Mouse (Mus musculus) frontal cortex, adult 2 months (tissue): ENCODE data around the gene Slc13a3. TPM values are rescaled to one million over a fixed set of nuclear protein-coding genes. Genes with fewer than 3 reads are reported as not detected.

Experiments used
- DNase-seq, 2 experiments: peaks; one replicate each; pipeline ENCODE4 v3.0.0; 2022; ENCODE audit warnings: low spot score in 1 of 2; ENCODE audit errors: extremely low spot score in 1 of 2
- polyA plus RNA-seq: library from polyadenylated mRNA; depleted of rRNA; stranded (reverse); fragments of >200 nt; gene quantifications from 2 replicates; pipeline ENCODE4 v1.2.3, GENCODE M21; 2012; rRNA removed

Slc13a3 gene
- polyA plus RNA-seq, 1 experiment = 33.8 TPM

- DNase-seq = no peak
These were observed 104.5 kb downstream of the Slc13a3 start, which contains the start of gene Zfp663 for GRCm38 (mm10) chr2:165368496-165368895. Zfp663 (minus strand) TSS chr2:165368729.

GRCm38 (mm10) chr2:165367868-165368439 is 105.1 kb downstream of the Slc13a3 start:
- no peak for DNase-seq

GRCm38 (mm10) chr2:165367047-165367520 is 105.9 kb downstream of the Slc13a3 start:
- DNase-seq = no peak

GRCm38 (mm10) chr2:165364334-165365091 is 108.5 kb downstream of the Slc13a3 start:
- DNase-seq = peak in 1 of 2 experiments; percentile 71

- DNase-seq = no peak
These were observed 109.7 kb downstream of the Slc13a3 start for GRCm38 (mm10) chr2:165363282-165363681.

GRCm38 (mm10) chr2:165360861-165361260 is 112.2 kb downstream of the Slc13a3 start:
- peak in 1 of 2 experiments; percentile 80 for DNase-seq

Other genes with a start within 250 kb of the Slc13a3 start
- gene Cdh22, start 238.4 kb downstream of the Slc13a3 start, polyA plus RNA-seq = 33.3 and 38.6 TPM in 2 replicates
- gene Slc35c2, start 185.4 kb downstream of the Slc13a3 start, polyA plus RNA-seq = 58.6 and 62.5 TPM in 2 replicates
- 185 TPM in 2 replicates for gene Elmo2, start 146.8 kb downstream of the Slc13a3 start, polyA plus RNA-seq
- gene Zfp663, start 104.5 kb downstream of the Slc13a3 start, polyA plus RNA-seq = 0.46 and 0.59 TPM in 2 replicates
- 9.7 and 10.1 TPM in 2 replicates for gene Zfp334, start 85.0 kb downstream of the Slc13a3 start, polyA plus RNA-seq
- 0.02 TPM in 2 replicates for gene Ocstamp, start 72.8 kb downstream of the Slc13a3 start, polyA plus RNA-seq
- gene Trp53rka, start 20.1 kb upstream of the Slc13a3 start, polyA plus RNA-seq = 24.6 and 27.4 TPM in 2 replicates
- 1.4 and 2.0 TPM in 2 replicates for gene Slc2a10, start 30.6 kb upstream of the Slc13a3 start, polyA plus RNA-seq
- 11.9 and 17.1 TPM in 2 replicates for gene Eya2, start 121.8 kb upstream of the Slc13a3 start, polyA plus RNA-seq